Mouse (Mus musculus) activated CD4-positive, CD25-positive, alpha-beta regulatory T cell, adult 4 months (primary cell): ENCODE data around the gene Heatr5b. TPM values are rescaled to one million over a fixed set of nuclear protein-coding genes. Genes with fewer than 3 reads are reported as not detected.
"Not testable (repeated sequence)": the region's sequence is repeated elsewhere in the genome, so short reads cannot be mapped to it uniquely, and the experiment has no call there.

Experiments used
- ATAC-seq: one replicate; pipeline ENCODE4 v1.8.0; 2017
- polyA plus RNA-seq, 2 experiments: library from polyadenylated mRNA; unstranded; fragments of 100-300 nt; shearing (Covaris generic); gene quantifications; one replicate each; pipeline ENCODE4 v1.2.1; 2017

Heatr5b gene
- polyA plus RNA-seq: 1 to 10 TPM; 8.7 to 10.0 TPM

DNA sequence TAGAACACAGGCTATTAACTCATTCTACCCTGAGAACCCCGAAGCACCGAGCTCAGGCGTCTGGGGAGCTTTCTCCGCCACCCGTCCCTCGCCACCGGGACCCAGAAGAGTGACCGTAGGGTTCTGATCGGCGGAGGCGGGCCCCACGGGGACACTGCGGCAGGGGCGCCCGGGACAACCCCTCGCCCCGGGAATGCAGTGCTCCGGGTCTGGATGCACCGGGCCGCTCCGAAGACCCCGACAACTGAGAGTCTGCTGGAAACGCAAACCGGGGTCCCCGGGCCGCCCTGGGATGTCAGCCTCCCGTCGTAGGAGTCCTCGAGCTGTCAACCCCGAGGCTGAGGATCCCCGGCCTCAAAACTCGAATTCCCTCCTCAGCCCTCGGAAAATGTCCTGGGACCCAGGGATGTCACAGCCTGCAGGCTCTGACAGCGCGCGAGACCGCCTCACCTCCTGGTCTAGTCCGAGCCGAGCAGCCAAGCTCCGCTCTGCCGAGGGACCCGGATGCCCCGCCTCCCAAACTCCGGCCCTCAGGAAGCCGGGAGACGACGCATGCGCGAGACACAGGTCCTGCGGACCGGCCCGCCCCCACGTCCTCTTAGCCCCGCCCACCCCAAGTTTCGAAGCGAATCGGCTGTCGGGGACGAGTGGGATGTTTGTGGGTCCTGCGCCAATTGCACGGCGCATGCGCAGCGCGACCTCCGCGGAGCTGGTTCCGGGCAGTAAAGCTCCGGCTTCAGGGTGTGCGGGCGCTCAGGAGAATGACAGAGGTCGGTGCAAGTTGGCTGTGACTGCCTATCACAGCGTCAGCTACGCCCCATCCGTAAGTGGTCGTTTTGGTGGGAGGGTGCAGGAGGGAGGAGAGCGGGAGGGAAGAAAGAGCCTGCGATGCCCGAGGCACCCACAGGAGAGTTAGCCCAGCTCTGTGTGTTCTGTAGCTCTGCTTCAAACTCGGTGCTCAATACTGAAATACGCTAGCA, at the start of gene Heatr5b, which contains the start of gene Gpatch11:
TSS of gene Heatr5b (minus strand) at position 509 of the 980 bp plus-strand sequence.
TSS of gene Gpatch11 (plus strand) at position 712 of the 980 bp plus-strand sequence.
- peak; percentile 88 for ATAC-seq

DNA sequence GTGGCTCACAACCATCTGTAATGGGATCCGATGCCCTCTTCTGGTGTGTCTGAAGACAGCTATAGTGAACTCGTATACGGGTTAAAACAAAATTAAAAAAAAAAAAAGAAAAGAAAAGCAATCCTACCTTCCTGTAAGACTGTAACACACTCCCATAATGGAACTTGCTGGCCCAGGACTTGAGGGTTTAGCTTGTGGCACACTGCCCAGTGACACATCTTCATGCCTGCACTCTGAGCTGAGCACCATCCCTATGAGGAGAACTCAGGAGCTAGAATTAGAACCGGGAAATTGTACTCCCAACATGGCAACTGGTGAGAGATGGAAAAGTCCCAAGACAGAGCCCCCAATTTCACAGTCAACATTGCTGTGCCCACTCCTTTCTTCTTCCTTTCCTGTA, 48.1 kb upstream of the Heatr5b start:
- no peak for ATAC-seq

DNA sequence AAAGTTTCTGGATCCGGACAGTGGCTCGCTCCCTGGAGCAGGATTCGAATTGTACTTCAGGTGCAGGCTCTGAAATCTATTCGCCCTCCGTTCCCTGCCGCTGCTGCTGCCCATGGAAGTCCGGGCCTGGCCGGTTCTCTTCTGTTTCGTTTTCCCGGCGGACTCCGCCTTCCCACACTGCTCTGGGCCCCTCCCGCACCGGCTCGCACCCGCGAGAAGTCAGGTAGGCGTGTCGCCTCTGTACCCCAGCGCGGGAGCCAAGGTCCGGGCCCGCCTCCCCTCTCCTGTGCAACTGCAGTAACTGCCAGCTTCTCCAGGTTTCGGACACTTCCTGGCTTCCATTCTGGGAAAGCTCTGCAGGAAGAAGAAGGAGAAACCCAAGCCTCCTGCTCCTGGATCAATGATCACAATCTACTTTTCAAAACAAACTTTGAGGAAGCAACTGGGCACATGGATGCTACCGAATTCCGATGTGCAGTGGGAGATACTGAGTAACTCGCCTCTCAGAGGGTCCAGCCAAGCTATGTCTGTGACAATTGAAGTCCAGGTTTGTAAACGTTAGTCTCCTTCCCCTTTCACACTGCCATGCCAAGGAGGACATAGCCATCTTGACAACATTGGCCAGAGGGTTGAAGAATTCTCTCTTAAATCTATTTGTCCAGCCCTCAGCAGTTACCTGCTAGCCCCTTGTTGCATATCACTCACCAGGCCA, 47.4 kb upstream of the Heatr5b start, which contains the start of gene Eif2ak2:
TSS of gene Eif2ak2 (minus strand) at position 173 of the 712 bp plus-strand sequence.
- ATAC-seq: peak; percentile 84

DNA sequence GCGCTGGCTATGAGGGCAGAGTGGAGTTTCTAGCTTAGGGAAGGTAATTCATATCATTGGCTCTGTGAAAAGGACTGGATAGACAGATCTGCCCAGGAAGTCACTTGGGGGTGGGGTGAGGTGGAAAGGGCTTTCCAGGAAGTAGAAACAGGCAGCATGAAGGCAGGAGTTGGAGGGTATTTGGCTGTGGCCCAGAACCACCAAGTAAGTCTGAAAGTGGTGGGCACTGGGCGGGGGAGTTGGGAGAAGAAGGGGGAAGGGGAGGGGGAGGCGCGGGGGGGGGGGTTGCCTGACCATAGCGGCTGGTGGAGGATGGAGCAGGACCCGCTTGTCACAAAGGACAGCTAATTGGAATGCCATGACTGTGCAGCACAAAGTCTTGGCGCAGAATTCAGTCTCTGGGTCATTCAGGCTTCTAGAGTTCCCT, 46.7 kb upstream of the Heatr5b start:
- peak; percentile 59 for ATAC-seq

DNA sequence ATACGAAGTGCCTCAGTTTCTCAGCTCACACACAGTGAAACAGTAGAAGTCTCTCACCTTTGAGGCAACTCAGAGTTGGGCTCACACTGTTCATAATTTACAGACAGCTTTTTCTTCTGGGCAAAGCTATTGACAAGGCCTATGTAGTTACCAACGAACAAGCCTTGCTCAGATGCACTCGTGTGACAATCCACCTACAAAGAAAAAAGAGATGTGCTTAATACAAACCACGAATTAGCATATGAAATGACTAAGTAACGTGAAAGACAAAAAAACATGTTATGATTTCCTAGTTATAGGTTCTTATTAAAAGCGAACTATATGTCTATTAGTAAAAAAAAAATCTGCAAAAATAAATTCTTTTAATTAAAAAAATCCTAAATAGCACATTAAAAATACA, 38.7 kb upstream of the Heatr5b start:
- ATAC-seq: peak; percentile 43

DNA sequence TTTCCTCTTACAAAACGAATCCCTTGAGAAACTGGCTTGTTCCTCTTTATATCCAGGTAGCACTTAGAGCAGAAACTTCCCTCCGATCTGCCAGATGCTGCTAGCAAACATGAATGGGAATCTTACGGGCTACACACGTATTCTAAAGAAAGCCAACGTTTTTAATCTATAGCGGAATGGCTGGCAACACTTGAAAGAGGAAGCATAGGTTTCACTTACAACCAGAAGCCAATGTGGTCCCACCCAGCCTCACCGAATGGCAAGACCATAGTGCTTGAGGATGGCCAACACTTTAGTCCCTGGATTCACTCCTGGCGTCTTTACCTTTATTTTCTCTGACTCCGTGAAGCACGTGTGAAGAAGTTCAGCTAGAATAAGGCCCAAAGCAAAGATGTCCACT, 21.1 kb upstream of the Heatr5b start:
- ATAC-seq: no peak

DNA sequence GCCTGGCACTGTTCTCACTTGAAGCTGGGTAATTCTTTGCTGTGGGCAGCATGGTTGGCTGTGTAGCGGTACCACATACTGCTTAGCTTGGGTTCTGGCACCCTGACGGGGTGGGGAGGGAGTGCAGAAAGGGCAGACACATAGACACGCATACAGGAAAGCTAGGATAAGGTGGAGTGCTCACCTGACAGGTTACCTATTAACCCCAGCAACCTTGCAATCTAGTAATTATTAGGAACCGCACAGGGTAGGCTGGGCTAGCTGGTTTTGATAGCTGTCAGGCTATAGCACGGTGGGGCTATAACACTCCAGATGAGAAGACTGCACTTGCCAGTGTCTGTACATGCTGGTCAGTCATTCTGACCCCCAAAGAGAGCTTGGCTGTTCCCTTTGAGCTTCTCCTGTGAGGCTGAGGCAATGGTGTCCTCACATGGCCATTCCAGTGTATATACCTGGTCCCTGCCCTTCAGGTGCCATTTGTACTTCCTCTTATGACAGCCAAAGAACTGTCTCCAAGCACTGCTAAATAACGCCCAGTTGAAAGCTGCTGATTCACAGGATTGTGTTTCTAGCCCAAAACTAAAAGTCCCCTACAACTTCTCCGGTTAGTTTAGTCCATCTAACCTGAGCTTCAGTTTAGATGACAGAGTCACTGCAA, 7.2 kb upstream of the Heatr5b start:
- no peak for ATAC-seq

DNA sequence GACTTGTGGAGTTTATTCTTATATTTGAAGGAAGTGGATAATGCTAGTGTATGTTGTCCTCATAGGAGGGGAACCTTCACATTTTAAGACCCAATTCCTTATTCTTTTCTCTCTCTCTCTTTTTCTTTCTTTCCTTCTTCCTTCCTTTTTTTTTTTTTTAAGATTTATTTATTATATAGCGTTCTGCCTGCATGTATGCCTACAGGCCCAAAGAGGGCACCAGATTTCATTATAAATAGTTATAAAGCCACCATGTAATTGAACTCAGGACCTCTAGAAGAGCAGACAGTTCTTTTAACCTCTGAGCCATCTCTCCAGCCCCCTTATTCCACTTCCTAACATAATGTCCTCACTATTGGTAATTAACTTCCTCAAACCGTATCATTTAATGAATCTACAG, 892 bp upstream of the Heatr5b start:
- ATAC-seq: no peak

DNA sequence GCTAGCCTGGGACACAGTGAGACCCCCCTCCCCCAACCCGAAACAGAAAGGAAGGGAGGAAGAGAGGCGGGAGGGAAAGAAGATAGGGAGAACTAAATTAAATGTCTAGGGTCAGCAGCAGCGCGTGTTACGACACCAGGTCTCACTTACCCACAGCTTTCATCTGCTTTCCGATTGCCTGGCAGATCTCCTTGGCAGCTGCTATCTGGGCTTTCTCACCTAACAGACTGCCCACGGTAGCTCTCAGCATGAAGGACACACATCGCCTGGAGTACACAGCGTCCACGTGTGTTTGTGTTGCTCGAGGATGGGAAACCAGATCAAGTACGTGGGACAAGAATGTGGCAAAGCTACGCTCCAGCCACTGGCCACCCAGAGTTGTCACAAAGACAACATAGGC, 10.8 kb downstream of the Heatr5b start:
- ATAC-seq: no peak

DNA sequence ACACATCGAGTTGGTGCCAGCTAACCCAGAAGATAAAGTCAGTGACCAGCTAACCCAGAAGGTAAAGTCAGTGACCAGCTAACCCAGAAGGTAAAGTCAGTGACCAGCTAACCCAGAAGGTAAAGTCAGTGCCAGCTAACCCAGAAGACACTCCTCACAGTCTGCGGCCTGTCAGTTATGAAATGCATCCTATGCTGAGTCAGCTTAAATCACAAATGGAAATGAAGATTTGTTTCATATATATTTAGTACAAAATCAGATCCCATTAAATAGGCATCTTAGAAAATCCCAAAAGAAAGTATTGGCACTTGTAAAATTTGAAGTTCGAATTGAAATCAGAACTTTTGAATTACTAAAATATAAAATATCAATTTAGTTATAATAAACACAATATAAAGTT, 25.6 kb downstream of the Heatr5b start:
- ATAC-seq: no peak

DNA sequence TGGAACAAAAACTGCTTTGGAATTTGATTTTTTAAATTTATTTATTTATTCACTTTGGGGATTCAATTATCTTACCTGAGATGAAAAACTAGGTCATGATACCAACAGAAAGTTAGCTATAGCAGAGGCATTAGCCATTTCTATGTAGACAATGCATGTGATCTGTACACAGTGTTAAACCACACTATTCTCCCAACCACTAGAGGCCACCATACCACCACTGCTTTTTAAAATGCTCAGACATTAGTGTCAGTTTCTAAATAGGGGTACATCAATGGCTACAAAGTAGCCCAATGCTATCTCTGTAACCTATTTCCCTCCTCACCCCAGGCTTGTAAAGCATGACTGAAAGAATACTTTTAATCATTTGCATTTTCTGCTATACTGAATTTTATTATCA, 26.1 kb downstream of the Heatr5b start:
- peak; percentile 76 for ATAC-seq

DNA sequence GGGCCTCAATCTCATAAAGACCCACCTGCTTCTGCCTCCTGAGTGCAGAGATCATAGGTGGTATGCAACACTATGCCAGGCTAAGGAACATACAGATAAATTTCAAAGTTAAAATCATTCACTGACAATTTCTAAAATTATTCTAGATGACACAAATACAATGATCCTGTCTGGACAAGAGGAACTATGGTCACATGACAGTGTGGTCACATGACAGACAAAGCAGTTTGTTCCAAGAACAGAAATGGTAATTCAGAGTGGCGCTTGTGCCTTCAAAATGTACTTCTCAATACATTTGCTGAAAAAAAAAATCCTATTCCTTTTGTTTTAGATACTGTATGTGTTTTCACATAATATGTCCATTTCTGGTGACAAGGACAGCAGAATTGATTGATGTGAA, 37.9 kb downstream of the Heatr5b start:
- no peak for ATAC-seq

DNA sequence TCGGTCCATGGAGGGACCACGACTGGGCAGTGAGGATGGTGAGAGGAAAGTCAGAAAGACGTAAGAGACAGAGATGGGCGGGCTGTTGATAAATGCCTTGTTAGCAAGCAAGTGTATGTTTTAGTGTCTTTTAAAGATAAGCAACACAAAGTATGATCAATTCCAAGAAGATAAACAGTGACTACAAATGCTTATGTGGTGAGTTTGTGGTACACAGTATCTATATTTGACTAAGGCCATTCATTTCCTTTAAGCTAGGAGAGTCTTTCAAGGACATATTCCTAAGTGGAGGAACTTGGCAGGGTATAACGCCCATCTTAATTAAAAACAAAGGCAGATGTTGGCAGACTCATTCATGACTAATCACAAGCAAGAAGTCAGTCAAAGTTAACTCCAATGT, 40.8 kb downstream of the Heatr5b start:
- ATAC-seq: no peak

DNA sequence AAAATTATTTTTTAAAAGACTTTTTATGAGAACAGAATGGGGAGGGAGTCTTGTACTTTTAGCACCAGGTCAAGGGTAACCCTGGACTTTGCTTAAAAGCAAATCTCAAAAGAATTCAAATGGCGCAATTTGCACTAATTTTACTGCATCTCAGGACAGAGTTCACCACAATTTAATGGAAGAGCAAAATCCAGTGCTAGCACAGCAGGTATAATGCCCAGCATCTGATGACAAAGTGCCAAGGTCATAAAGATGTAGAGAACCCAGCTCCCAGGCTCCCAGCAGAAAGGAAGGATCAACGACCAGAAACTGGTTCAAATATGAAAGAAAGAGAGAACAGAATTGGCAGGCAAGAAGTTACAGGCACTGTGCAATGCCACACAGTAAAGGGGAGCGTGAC, 43.0 kb downstream of the Heatr5b start:
- no peak for ATAC-seq

DNA sequence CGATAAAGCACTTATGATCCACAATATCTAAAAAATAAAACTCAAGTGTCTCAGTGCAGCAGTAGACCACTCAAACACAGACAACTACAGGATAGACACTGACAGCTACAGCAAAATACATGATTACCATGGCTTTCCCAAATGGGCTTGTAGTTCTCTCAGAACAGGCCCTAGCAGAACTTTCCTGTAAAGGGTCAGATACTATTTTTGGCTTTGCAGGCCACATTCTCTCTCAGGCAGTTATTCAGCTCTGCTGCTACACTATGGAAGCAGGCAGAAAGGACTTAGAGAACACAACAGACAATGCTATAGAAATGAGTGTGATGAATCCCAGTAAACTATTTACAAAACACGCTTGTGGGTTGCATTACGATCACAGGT, 43.5 kb downstream of the Heatr5b start:
- ATAC-seq: no peak

DNA sequence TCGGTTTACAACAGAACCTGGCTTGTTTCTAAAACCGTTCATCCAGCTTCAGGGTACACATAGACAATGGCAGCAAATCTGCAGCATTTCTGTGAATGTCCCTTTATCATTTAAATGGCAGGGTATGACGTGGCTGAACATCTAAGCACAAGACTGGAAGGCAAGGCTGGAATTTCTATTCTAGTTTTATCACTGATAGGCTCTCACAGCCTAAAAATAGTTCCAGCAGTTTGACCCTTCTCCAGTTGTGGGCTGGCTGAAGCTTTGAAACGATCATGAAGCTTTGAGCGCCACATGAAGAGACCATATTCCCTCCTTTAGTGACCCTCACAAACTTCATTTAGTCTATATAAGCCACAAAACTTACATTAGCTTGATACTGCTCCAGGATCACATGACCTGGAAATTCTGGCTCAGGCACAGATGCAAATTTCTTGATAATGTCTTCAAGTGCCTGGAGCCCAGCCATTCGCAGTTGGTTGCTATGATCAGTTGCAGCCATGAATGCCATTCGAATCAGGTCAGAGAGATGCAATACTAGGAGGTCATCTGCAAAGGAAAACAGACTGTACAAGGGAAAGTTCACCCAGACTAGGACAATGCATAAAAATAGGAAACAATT, 44.0 kb downstream of the Heatr5b start:
- no peak for ATAC-seq

DNA sequence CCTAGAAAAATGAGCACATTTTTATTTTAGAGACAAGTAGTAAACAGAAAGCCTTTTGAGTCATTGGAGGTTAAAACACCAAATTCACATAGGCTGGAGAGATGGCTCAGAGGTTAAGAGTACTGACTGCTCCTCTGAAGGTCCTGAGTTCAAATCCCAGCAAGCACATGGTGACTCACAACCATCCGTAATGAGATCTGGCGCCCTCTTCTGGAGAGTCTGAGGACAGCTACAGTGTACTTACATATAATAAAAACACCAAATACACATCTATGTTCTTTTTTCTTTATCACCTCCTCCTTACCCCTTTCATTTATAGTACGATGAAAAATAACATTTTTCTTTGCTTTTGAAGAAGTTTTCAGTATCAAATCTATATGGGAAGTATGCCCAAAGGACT, 46.9 kb downstream of the Heatr5b start:
- not testable (repeated sequence) for ATAC-seq

DNA sequence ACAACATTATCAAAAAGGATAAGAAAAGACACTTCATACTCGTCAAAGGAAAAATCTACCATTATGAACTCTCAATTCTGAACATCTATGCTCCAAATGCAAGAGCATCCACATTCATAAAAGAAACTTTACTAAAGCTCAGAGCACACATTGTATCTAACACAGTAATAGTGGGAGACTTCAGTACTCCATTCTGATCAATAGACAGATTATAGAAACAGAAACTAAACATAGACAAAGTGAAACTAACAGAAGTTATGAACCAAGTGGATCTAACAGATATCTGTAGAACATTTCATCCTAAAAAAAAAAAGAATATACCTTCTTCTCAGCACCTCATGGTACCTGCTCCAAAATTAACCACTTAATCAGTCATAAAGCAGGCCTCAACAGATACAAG, 56.4 kb downstream of the Heatr5b start:
- peak; percentile 40 for ATAC-seq

DNA sequence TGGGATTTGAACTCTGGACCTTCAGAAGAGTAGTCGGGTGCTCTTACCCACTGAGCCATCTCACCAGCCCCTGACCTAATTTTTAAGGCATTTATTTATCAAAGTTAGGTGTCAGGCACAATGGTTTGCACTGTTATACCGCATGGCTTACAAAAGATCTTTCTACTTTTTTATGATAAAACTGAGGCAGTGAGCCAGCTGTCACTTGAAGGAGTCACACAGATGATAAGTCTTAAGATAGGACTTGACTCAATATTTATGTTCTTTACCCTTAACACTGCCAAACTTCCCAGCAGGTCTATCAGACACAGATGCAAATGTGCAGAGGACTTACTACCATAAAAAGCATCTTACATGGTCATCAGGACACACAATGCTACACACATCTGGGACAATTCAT, 62.8 kb downstream of the Heatr5b start:
- ATAC-seq: no peak

DNA sequence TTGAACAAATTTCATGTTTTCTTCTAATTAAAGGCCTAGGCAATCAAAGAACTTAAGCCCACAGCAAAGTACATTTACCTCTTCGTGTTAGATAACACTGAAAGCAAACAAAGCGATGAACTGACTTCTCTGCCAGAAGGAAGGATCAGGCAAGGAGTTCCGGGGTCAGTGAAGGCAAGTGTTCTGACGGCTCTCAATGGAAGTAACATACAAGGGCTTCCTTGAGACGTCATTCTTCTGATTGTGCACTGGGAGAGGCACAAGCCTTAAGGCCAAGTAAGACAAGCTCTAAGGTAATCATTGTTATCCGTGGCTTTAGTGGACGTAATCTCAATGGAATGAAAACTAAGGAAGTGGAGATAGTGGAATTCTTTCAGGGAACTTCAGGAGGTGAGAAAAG, 64.2 kb downstream of the Heatr5b start:
- no peak for ATAC-seq

DNA sequence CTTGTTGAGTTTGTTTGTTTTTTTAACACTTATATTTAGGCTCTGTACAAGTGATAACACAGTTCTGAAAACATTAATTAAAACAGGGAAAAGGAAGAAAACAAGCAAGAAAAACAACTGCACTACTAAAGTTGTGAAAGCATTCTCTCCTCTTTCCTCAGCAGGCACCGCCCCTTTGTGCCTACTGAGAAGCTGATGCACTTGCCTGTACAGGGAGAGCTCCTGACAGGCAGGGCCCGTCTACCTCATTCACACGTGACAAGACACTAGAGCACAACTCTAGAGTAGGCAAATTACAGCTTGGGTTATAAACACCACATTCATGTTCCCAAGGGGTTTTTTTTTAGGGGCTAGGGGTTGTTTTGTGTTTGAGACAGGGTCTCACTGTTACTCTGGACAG, 65.8 kb downstream of the Heatr5b start:
- ATAC-seq: no peak

DNA sequence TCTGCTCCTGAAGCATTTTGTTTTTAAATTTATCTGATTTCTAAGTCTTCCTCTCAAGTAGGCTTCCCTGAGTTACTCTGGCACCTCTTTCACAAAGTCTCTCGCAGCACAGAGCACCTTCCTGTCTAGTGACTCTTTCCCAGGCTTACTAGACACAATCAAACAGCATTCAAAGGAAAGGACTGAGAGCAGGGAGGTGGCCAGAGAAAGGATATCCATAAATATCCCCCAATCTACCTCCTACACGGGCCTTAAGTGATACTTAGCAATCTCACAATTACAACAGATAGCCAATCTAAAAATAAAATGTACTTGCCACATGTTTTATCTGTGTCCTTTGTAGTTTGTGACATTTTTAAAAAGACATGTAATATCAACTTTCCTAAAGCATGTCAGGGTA, 66.2 kb downstream of the Heatr5b start:
- ATAC-seq: no peak

DNA sequence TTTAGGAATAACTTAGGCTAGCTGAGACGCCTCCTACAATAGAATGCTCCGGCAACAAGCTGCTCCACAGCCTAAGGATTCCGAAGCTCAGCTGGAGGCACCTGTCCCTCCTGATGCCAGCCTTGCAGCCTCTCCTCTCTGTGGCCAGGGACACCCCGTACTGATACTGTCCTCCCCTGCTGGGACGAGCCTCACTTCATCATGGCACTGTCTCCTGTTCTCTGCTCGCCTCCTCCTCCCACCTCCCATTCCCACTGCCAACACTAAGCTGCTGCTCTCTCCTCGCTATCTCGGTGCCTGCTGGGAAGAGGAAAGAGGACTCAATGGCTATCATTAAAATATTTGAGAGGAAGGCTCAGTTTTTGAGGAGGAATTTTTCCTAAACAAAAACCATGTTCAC, 67.6 kb downstream of the Heatr5b start:
- ATAC-seq: no peak
